Mouse (Mus musculus) MEL (cell line): Measurements from ENCODE around the gene Entr1. TPM values are rescaled to one million over a fixed set of nuclear protein-coding genes. Genes with fewer than 3 reads are reported as not detected.

Experiments used
- DNase-seq: peaks from one replicate; pipeline ENCODE4 v3.0.0; 2011; ENCODE audit warnings: low read depth, low spot score
- H3K27ac ChIP-seq: 2 replicates; pipeline ENCODE4 v1.5.1; 2012; ENCODE audit warnings: low read depth, mild to moderate bottlenecking, control low read depth, low read length, moderate library complexity; ENCODE audit not compliant: control insufficient read depth
- H3K27me3 ChIP-seq, 2 experiments: fragments of 150-350 bp in 1 of 2; sonication (generic) in 1 of 2; 2 replicates each; pipeline ENCODE4 v1.6.1; 2012; ENCODE audit warnings: low read length in 2 of 2, mild to moderate bottlenecking in 2 of 2, improper control_type of control experiment in 1 of 2, moderate library complexity in 1 of 2; ENCODE audit not compliant: insufficient read depth in 2 of 2, control insufficient read depth in 1 of 2
- H3K36me3 ChIP-seq, 2 experiments: 2 replicates each; pipeline ENCODE4 v1.6.1; 2012 to 2014; ENCODE audit warnings: low read length in 2 of 2, improper control_type of control experiment in 1 of 2, inconsistent platforms in 1 of 2, mild to moderate bottlenecking in 1 of 2; ENCODE audit not compliant: insufficient read depth in 2 of 2, control insufficient read depth in 1 of 2
- H3K4me1 ChIP-seq, 2 experiments: fragments of 150-350 bp in 1 of 2; sonication (generic) in 1 of 2; 2 replicates each; pipeline ENCODE4 v1.6.1; 2012; ENCODE audit warnings: low read length in 2 of 2, improper control_type of control experiment in 1 of 2, mild to moderate bottlenecking in 1 of 2; ENCODE audit not compliant: insufficient read depth in 2 of 2, control insufficient read depth in 1 of 2
- H3K4me3 ChIP-seq, 2 experiments: fragments of 150-350 bp in 1 of 2; sonication (generic) in 1 of 2; 2 replicates each; pipeline ENCODE4 v1.5.1; 2012; ENCODE audit warnings: low read depth in 2 of 2, low read length in 2 of 2, mild to moderate bottlenecking in 2 of 2, moderate library complexity in 2 of 2, control low read depth in 1 of 2, improper control_type of control experiment in 1 of 2; ENCODE audit not compliant: control insufficient read depth in 1 of 2, insufficient read depth in 1 of 2
- H3K79me2 ChIP-seq: 2 replicates; pipeline ENCODE4 v1.6.1; 2012; ENCODE audit warnings: mild to moderate bottlenecking, low read length, moderate library complexity; ENCODE audit not compliant: control insufficient read depth, poor library complexity, insufficient read depth
- H3K9ac ChIP-seq: 2 replicates; pipeline ENCODE4 v1.6.1; 2012; ENCODE audit warnings: low read depth, mild to moderate bottlenecking, control low read depth, low read length, moderate library complexity; ENCODE audit not compliant: control insufficient read depth, poor library complexity, severe bottlenecking
- H3K9me3 ChIP-seq: fragments of 150-350 bp; sonication (generic); replicated peaks from 2 replicates; pipeline ENCODE4 v1.6.1; 2012; ENCODE audit warnings: mild to moderate bottlenecking, low read length, improper control_type of control experiment, moderate library complexity; ENCODE audit not compliant: insufficient read depth
- BHLHE40 ChIP-seq: IDR thresholded peaks from 2 replicates; pipeline ENCODE4 v1.6.1; 2012; ENCODE audit warnings: low read depth, mild to moderate bottlenecking, inconsistent platforms, low read length, improper control_type of control experiment, borderline replicate concordance
- CTCF ChIP-seq, 3 experiments: IDR thresholded peaks in 2 of 3; conservative IDR thresholded peaks in 1 of 3; 2 replicates each; pipeline ENCODE4 v1.5.1; 2011 to 2012; ENCODE audit warnings: low read length in 3 of 3, low read depth in 2 of 3, mild to moderate bottlenecking in 2 of 3, improper control_type of control experiment in 1 of 3, inconsistent platforms in 1 of 3, mixed read lengths in 1 of 3, moderate library complexity in 1 of 3; ENCODE audit not compliant: control insufficient read depth in 1 of 3, insufficient read depth in 1 of 3, poor library complexity in 1 of 3, severe bottlenecking in 1 of 3
- ETS1 ChIP-seq: IDR thresholded peaks from 2 replicates; pipeline ENCODE4 v1.6.1; 2012; ENCODE audit warnings: low read depth, mild to moderate bottlenecking, inconsistent platforms, low read length, improper control_type of control experiment, moderate library complexity
- GABPA ChIP-seq: IDR thresholded peaks from 2 replicates; pipeline ENCODE4 v1.6.1; 2012; ENCODE audit warnings: low read depth, mild to moderate bottlenecking, inconsistent platforms, low read length, improper control_type of control experiment, moderate library complexity
- HCFC1 ChIP-seq: IDR thresholded peaks from 2 replicates; pipeline ENCODE4 v1.6.1; 2012; ENCODE audit warnings: low read depth, mild to moderate bottlenecking, inconsistent platforms, low read length, improper control_type of control experiment, moderate library complexity
- JUND ChIP-seq: IDR thresholded peaks from 2 replicates; pipeline ENCODE4 v1.6.1; 2011; ENCODE audit warnings: low read depth, mild to moderate bottlenecking, improper control_type of control experiment, low read length
- KAT2A ChIP-seq: conservative IDR thresholded peaks from 2 replicates; pipeline ENCODE4 v1.6.1; 2012; ENCODE audit warnings: low read depth, low read length, improper control_type of control experiment, inconsistent platforms
- MAFK ChIP-seq: IDR thresholded peaks from 2 replicates; pipeline ENCODE4 v1.6.1; 2011; ENCODE audit warnings: low read depth, mild to moderate bottlenecking, low read length, improper control_type of control experiment, borderline replicate concordance
- MAX ChIP-seq: IDR thresholded peaks from 2 replicates; pipeline ENCODE4 v1.6.1; 2011; ENCODE audit warnings: low read length, improper control_type of control experiment
- MAZ ChIP-seq: IDR thresholded peaks from 2 replicates; pipeline ENCODE4 v1.6.1; 2012; ENCODE audit warnings: low read depth, mild to moderate bottlenecking, inconsistent platforms, low read length, improper control_type of control experiment
- MEF2A ChIP-seq: IDR thresholded peaks from 2 replicates; pipeline ENCODE4 v1.6.1; 2014; ENCODE audit warnings: low read depth, mild to moderate bottlenecking, inconsistent platforms, low read length, improper control_type of control experiment; ENCODE audit not compliant: poor library complexity, insufficient replicate concordance, severe bottlenecking; ENCODE audit errors: extremely low read depth
- MXI1 ChIP-seq: IDR thresholded peaks from 2 replicates; pipeline ENCODE4 v1.6.1; 2011; ENCODE audit warnings: mild to moderate bottlenecking, low read depth, low read length, improper control_type of control experiment
- MYC ChIP-seq: IDR thresholded peaks from 2 replicates; pipeline ENCODE4 v1.6.1; 2011; ENCODE audit warnings: low read depth, mild to moderate bottlenecking, low read length, improper control_type of control experiment, moderate library complexity
- NRF1 ChIP-seq: IDR thresholded peaks from 2 replicates; pipeline ENCODE4 v1.6.1; 2014; ENCODE audit warnings: low read depth, mild to moderate bottlenecking, inconsistent platforms, low read length, improper control_type of control experiment, moderate library complexity; ENCODE audit not compliant: poor library complexity, insufficient read depth, severe bottlenecking
- POLR2A ChIP-seq, 2 experiments: IDR thresholded peaks; 2 replicates each; pipeline ENCODE4 v1.6.1; 2011 to 2012; ENCODE audit warnings: low read length in 2 of 2, mild to moderate bottlenecking in 2 of 2, control low read depth in 1 of 2, improper control_type of control experiment in 1 of 2, low read depth in 1 of 2, moderate library complexity in 1 of 2; ENCODE audit not compliant: control insufficient read depth in 1 of 2, insufficient read depth in 1 of 2, poor library complexity in 1 of 2
- RAD21 ChIP-seq: IDR thresholded peaks from 2 replicates; pipeline ENCODE4 v1.6.1; 2011; ENCODE audit warnings: mild to moderate bottlenecking, low read depth, low read length, improper control_type of control experiment
- SIN3A ChIP-seq: IDR thresholded peaks from 2 replicates; pipeline ENCODE4 v1.6.1; 2012; ENCODE audit warnings: low read length, improper control_type of control experiment, inconsistent platforms
- TAL1 ChIP-seq: IDR thresholded peaks from 2 replicates; pipeline ENCODE4 v1.6.1; 2012; ENCODE audit warnings: mild to moderate bottlenecking, inconsistent platforms, low read length, moderate library complexity, mixed read lengths
- UBTF ChIP-seq: IDR thresholded peaks from 2 replicates; pipeline ENCODE4 v1.6.1; 2012; ENCODE audit warnings: low read depth, mild to moderate bottlenecking, inconsistent platforms, low read length, improper control_type of control experiment, moderate library complexity, borderline replicate concordance; ENCODE audit not compliant: insufficient read depth
- USF1 ChIP-seq: IDR thresholded peaks from 2 replicates; pipeline ENCODE4 v1.6.1; 2014; ENCODE audit warnings: low read depth, mild to moderate bottlenecking, inconsistent platforms, low read length, improper control_type of control experiment, moderate library complexity
- USF2 ChIP-seq, 2 experiments: IDR thresholded peaks; 2 replicates each; pipeline ENCODE4 v1.6.1; 2011 to 2012; ENCODE audit warnings: improper control_type of control experiment in 2 of 2, low read length in 2 of 2, borderline replicate concordance in 1 of 2, inconsistent platforms in 1 of 2, low read depth in 1 of 2, mild to moderate bottlenecking in 1 of 2; ENCODE audit not compliant: insufficient read depth in 1 of 2
- ZKSCAN1 ChIP-seq: IDR thresholded peaks from 2 replicates; pipeline ENCODE4 v1.6.1; 2012; ENCODE audit warnings: low read depth, mild to moderate bottlenecking, inconsistent platforms, low read length, improper control_type of control experiment, moderate library complexity
- ZMIZ1 ChIP-seq: IDR thresholded peaks from 2 replicates; pipeline ENCODE4 v1.6.1; 2012; ENCODE audit warnings: low read depth, mild to moderate bottlenecking, inconsistent platforms, low read length, improper control_type of control experiment, moderate library complexity
- polyA plus RNA-seq, 2 experiments: library from polyadenylated mRNA; stranded (reverse) in 1 of 2; unstranded in 1 of 2; fragments of >175 nt in 1 of 2; fragments of >200 nt in 1 of 2; gene quantifications; 2 replicates each; pipeline versions ENCODE4 v1.2.1 to v1.2.4; 2012; ENCODE audit warnings: low replicate concordance in 2 of 2, low read depth in 1 of 2; ENCODE audit not compliant: insufficient read length in 2 of 2, insufficient read depth in 1 of 2, missing spikeins in 1 of 2
- total RNA-seq: library from RNA; depleted of rRNA; stranded (reverse); fragments of 300-350 nt; gene quantifications from 2 replicates; pipeline ENCODE4 v1.2.3, GENCODE M21; 2012

The Entr1 gene
- total and polyA plus RNA-seq, 3 experiments, result 63.6 to 71.1 TPM; not detected in 1

GRCm38 (mm10) chr2:26342044-26342443 lies 47.1 kb downstream of the Entr1 start:
- no peaks in the 10 kb centered on the region for H3K36me3 ChIP-seq
- H3K4me3 ChIP-seq, result no peak overlapping the region
- no peak overlapping the region for H3K9ac ChIP-seq
- no peak overlapping the region for H3K27ac ChIP-seq
- H3K27me3 ChIP-seq, result no peaks in the 10 kb centered on the region
- TF ChIP-seq RAD21 (no peak), CTCF (IDR thresholded peaks at IDR 0.05 in 2 of 3, conservative IDR thresholded peaks at IDR 0.05 in 1 of 3; ENCODE audit: control insufficient read depth in 1 of 3, insufficient read depth in 1 of 3, low read depth in 2 of 3, low read length in 3 of 3, poor library complexity in 1 of 3, severe bottlenecking in 1 of 3) (no peak), MAFK (no peak), KAT2A (no peak), HCFC1 (no peak), MYC (0 out of 2 replicates have a peak, but pooled peaks have one; percentile 41), JUND (no peak), POLR2A (IDR thresholded peaks at IDR 0.05; ENCODE audit: control insufficient read depth in 1 of 2, insufficient read depth in 1 of 2, low read depth in 1 of 2, low read length in 2 of 2, poor library complexity in 1 of 2) (no peak), UBTF (no peak), USF2 (IDR thresholded peaks at IDR 0.05; ENCODE audit: borderline replicate concordance in 1 of 2, insufficient read depth in 1 of 2, low read depth in 1 of 2, low read length in 2 of 2) (no peak), SIN3A (peak; percentile 56), MAZ (no peak), ZMIZ1 (no peak), BHLHE40 (no peak), TAL1 (no peak), GABPA (no peak), ETS1 (no peak), MXI1 (peak; percentile 87), NRF1 (no peak), MEF2A (no peak), ZKSCAN1 (no peak), MAX (peak; percentile 90), USF1 (peak; percentile 65; the same call in 1 of the 2 replicates)
- DNase-seq, result peak; percentile 45
- no peaks in the 10 kb centered on the region for H3K79me2 ChIP-seq
- H3K4me1 ChIP-seq, result peaks cover 0 to 12% of the 10 kb centered on the region in 2 experiments; a peak in 2 of 4 replicates
- no peaks in the 10 kb centered on the region for H3K9me3 ChIP-seq
